Mouse (Mus musculus) midbrain, embryonic 10.5 days (tissue): ENCODE data around the gene Shc2. TPM values are rescaled to one million over a fixed set of nuclear protein-coding genes. Genes with fewer than 3 reads are reported as not detected.

Experiments used
- DNase-seq: peaks from one replicate; pipeline ENCODE4 v3.0.0-alpha.2; 2017; ENCODE audit warnings: low spot score
- H3K27ac ChIP-seq: fragments of 300-500 bp; sonication (generic); replicated peaks from 2 replicates; pipeline ENCODE4 v1.5.1; 2016; ENCODE audit warnings: mild to moderate bottlenecking
- H3K27me3 ChIP-seq: fragments of 300-500 bp; sonication (generic); 2 replicates; pipeline ENCODE4 v1.6.1; 2016; ENCODE audit warnings: low read depth, mild to moderate bottlenecking; ENCODE audit not compliant: poor library complexity, severe bottlenecking
- H3K36me3 ChIP-seq: fragments of 300-500 bp; sonication (generic); 2 replicates; pipeline ENCODE4 v1.6.1; 2016; ENCODE audit warnings: mild to moderate bottlenecking, moderate library complexity
- H3K4me1 ChIP-seq: fragments of 300-500 bp; sonication (generic); 2 replicates; pipeline ENCODE4 v1.6.1; 2016
- H3K4me3 ChIP-seq: fragments of 300-500 bp; sonication (generic); 2 replicates; pipeline ENCODE4 v1.5.1; 2016; ENCODE audit warnings: mild to moderate bottlenecking, moderate library complexity
- H3K9me3 ChIP-seq: fragments of 300-500 bp; sonication (generic); replicated peaks from 2 replicates; pipeline ENCODE4 v1.6.1; 2016; ENCODE audit warnings: mild to moderate bottlenecking
- WGBS: fragments of 180-500 bp; shearing (Covaris S2); methylation state at CpG from one replicate; pipeline ENCODE4 v1.1.7; 2016; 5-methylcytosine and 5-hydroxymethylcytosine counted together
- polyA plus RNA-seq: library from polyadenylated mRNA; unstranded; fragments of >200 nt; fragmentation: Nextera tagmentation; extraction: Ambion mirVana; gene quantifications from 2 replicates; pipeline ENCODE4 v1.2.1, GENCODE M21; 2016

The Shc2 gene
- polyA plus RNA-seq, 1 experiment from 2014 or later = 18.5 TPM

GRCm38 (mm10) chr10:79626156-79626555, 11.6 kb downstream of the Shc2 start:
- H3K36me3 ChIP-seq = peaks cover 21% of the 10 kb centered on the region
- no peak overlapping the region for H3K27ac ChIP-seq
- DNase-seq = no peak
- WGBS = 92% methylated on average over 10 of the region's 10 CpGs
- H3K4me1 ChIP-seq = 0 out of 2 replicates have a peak, but pooled peaks cover 8% of the 10 kb centered on the region
- no peaks in the 10 kb centered on the region for H3K9me3 ChIP-seq
- H3K27me3 ChIP-seq = no peaks in the 10 kb centered on the region
- H3K4me3 ChIP-seq = no peak overlapping the region

GRCm38 (mm10) chr10:79625398-79625797, 12.3 kb downstream of the Shc2 start:
- Histone ChIP-seq H3K9me3 (no peaks in the 10 kb centered on the region), H3K27me3 (no peaks in the 10 kb centered on the region), H3K36me3 (peaks cover 29% of the 10 kb centered on the region), H3K4me3 (no peak overlapping the region), H3K4me1 (0 out of 2 replicates have a peak, but pooled peaks cover 12% of the 10 kb centered on the region), H3K27ac (no peak overlapping the region)
- no peak for DNase-seq
- 90% methylated on average over 9 of the region's 9 CpGs for WGBS

GRCm38 (mm10) chr10:79623950-79624349, 13.8 kb downstream of the Shc2 start:
- DNase-seq = no peak
- no peaks in the 10 kb centered on the region for H3K27me3 ChIP-seq
- H3K36me3 ChIP-seq = peaks cover 38% of the 10 kb centered on the region
- 0 out of 2 replicates have a peak, but pooled peaks cover 17% of the 10 kb centered on the region for H3K4me1 ChIP-seq
- H3K4me3 ChIP-seq = no peak overlapping the region
- WGBS = 72% methylated on average over 12 of the region's 12 CpGs
- H3K27ac ChIP-seq = peak overlapping the region; percentile 2; the same call in 1 of the 2 replicates
- no peaks in the 10 kb centered on the region for H3K9me3 ChIP-seq

- Histone ChIP-seq H3K36me3 (peaks cover 23% of the 10 kb centered on the region), H3K4me3 (no peak overlapping the region), H3K9me3 (no peaks in the 10 kb centered on the region), H3K27ac (0 out of 2 replicates have a peak overlapping the region, but pooled peaks have one; percentile 13), H3K4me1 (peaks cover 50% of the 10 kb centered on the region), H3K27me3 (peaks cover 25% of the 10 kb centered on the region)
- no peak for DNase-seq
- 89% methylated on average over 5 of the region's 5 CpGs for WGBS
Observed at GRCm38 (mm10) chr10:79616376-79616775, 21.3 kb downstream of the Shc2 start.

- peak; percentile 40 for DNase-seq
- peaks cover 30% of the 10 kb centered on the region for H3K27me3 ChIP-seq
- H3K27ac ChIP-seq = peak overlapping the region; percentile 33; the same call in 1 of the 2 replicates
Observed at GRCm38 (mm10) chr10:79615860-79616259, 21.9 kb downstream of the Shc2 start.

GRCm38 (mm10) chr10:79614305-79614643, 23.4 kb downstream of the Shc2 start:
- Histone ChIP-seq H3K27ac (peak overlapping the region; percentile 83; the same call in 1 of the 2 replicates), H3K27me3 (peaks cover 46% of the 10 kb centered on the region), H3K9me3 (no peaks in the 10 kb centered on the region)

More at GRCm38 (mm10) chr10:79615860-79616259, 21.9 kb downstream of the Shc2 start:
- 8% methylated on average over 8 of the region's 8 CpGs for WGBS
- Histone ChIP-seq H3K9me3 (no peaks in the 10 kb centered on the region), H3K36me3 (peaks cover 20% of the 10 kb centered on the region), H3K4me1 (peaks cover 52% of the 10 kb centered on the region), H3K4me3 (no peak overlapping the region)

GRCm38 (mm10) chr10:79613578-79614304, 24.0 kb downstream of the Shc2 start, which contains the start of gene C2cd4c:
C2cd4c (minus strand) TSS chr10:79614025.
- peaks cover 48% of the 10 kb centered on the region for H3K4me1 ChIP-seq
- peak within 1 kb of the TSS; percentile 83 for H3K27ac ChIP-seq
- peak within 1 kb of the TSS; percentile 76 for H3K4me3 ChIP-seq
- 1% methylated on average over 60 of the region's 60 CpGs for WGBS
- no peaks in the 10 kb centered on the region for H3K9me3 ChIP-seq
- H3K27me3 ChIP-seq = peaks cover 49% of the 10 kb centered on the region
- H3K36me3 ChIP-seq = no peaks in the 10 kb centered on the region
- peak; percentile 83 for DNase-seq

More at GRCm38 (mm10) chr10:79614305-79614643, 23.4 kb downstream of the Shc2 start:
- H3K4me1 ChIP-seq = peaks cover 46% of the 10 kb centered on the region
- peak overlapping the region; percentile 76 for H3K4me3 ChIP-seq
- no peak for DNase-seq
- peaks cover 5% of the 10 kb centered on the region; the same call in 1 of the 2 replicates for H3K36me3 ChIP-seq
- WGBS = 89% methylated on average over 1 of the region's 1 CpGs

GRCm38 (mm10) chr10:79612192-79613135, 25.3 kb downstream of the Shc2 start:
- peaks cover 52% of the 10 kb centered on the region for H3K4me1 ChIP-seq
- no peaks in the 10 kb centered on the region for H3K9me3 ChIP-seq
- peak; percentile 68 for DNase-seq
- no peak overlapping the region for H3K27ac ChIP-seq
- peaks cover 54% of the 10 kb centered on the region for H3K27me3 ChIP-seq
- peak overlapping the region; percentile 76 for H3K4me3 ChIP-seq
- H3K36me3 ChIP-seq = no peaks in the 10 kb centered on the region
- 12% methylated on average over 51 of the region's 51 CpGs for WGBS

GRCm38 (mm10) chr10:79611296-79611695, 26.4 kb downstream of the Shc2 start:
- no peak for DNase-seq
- Histone ChIP-seq H3K4me3 (no peak overlapping the region), H3K9me3 (no peaks in the 10 kb centered on the region), H3K27me3 (peaks cover 54% of the 10 kb centered on the region), H3K4me1 (peaks cover 48% of the 10 kb centered on the region), H3K36me3 (no peaks in the 10 kb centered on the region), H3K27ac (no peak overlapping the region)
- 29% methylated on average over 5 of the region's 5 CpGs for WGBS

- 79% methylated on average over 3 of the region's 3 CpGs for WGBS
- Histone ChIP-seq H3K36me3 (no peaks in the 10 kb centered on the region), H3K4me3 (no peak overlapping the region), H3K27ac (no peak overlapping the region), H3K9me3 (no peaks in the 10 kb centered on the region), H3K27me3 (peaks cover 54% of the 10 kb centered on the region), H3K4me1 (peaks cover 40% of the 10 kb centered on the region)
- DNase-seq = no peak
Observed at GRCm38 (mm10) chr10:79609276-79609675, 28.4 kb downstream of the Shc2 start.

GRCm38 (mm10) chr10:79607892-79608291, 29.8 kb downstream of the Shc2 start:
- Histone ChIP-seq H3K4me1 (peaks cover 26% of the 10 kb centered on the region), H3K27ac (no peak overlapping the region), H3K4me3 (no peak overlapping the region), H3K9me3 (no peaks in the 10 kb centered on the region), H3K36me3 (no peaks in the 10 kb centered on the region), H3K27me3 (peaks cover 45% of the 10 kb centered on the region)
- peak; percentile 11 for DNase-seq
- 43% methylated on average over 2 of the region's 2 CpGs for WGBS

GRCm38 (mm10) chr10:79606537-79606936, 31.2 kb downstream of the Shc2 start:
- WGBS = 70% methylated on average over 4 of the region's 4 CpGs
- no peak overlapping the region for H3K27ac ChIP-seq
- H3K27me3 ChIP-seq = peaks cover 31% of the 10 kb centered on the region
- no peak overlapping the region for H3K4me3 ChIP-seq
- no peaks in the 10 kb centered on the region for H3K36me3 ChIP-seq
- H3K4me1 ChIP-seq = peaks cover 12% of the 10 kb centered on the region
- no peaks in the 10 kb centered on the region for H3K9me3 ChIP-seq
- DNase-seq = no peak
